Mouse (Mus musculus): Measurements from ENCODE around the gene Frmd8.

Gene Frmd8

GRCm38 (mm10) chr19:5837606-5838005 lies 37.5 kb downstream of the Frmd8 start:
- DNase-seq: no peak

GRCm38 (mm10) chr19:5836941-5837572 lies 38.0 kb downstream of the Frmd8 start:
- no peak for DNase-seq

GRCm38 (mm10) chr19:5835922-5836430 lies 39.1 kb downstream of the Frmd8 start:
- DNase-seq: no peak

- no peak for DNase-seq
These were observed 39.8 kb downstream of the Frmd8 start for GRCm38 (mm10) chr19:5835054-5835921.

GRCm38 (mm10) chr19:5834260-5834925 lies 40.7 kb downstream of the Frmd8 start:
- no peak for DNase-seq

GRCm38 (mm10) chr19:5833287-5834100 lies 41.6 kb downstream of the Frmd8 start:
- no peak for DNase-seq

GRCm38 (mm10) chr19:5832326-5832725 lies 42.7 kb downstream of the Frmd8 start:
- no peak for DNase-seq

GRCm38 (mm10) chr19:5831958-5832320 lies 43.1 kb downstream of the Frmd8 start:
- DNase-seq: no peak

GRCm38 (mm10) chr19:5831224-5831957 lies 43.7 kb downstream of the Frmd8 start:
- DNase-seq: no peak

GRCm38 (mm10) chr19:5830776-5831175 lies 44.3 kb downstream of the Frmd8 start:
- DNase-seq: no peak

GRCm38 (mm10) chr19:5829958-5830615 lies 45.0 kb downstream of the Frmd8 start:
- DNase-seq: no peak

- no peak for DNase-seq
These were observed 46.2 kb downstream of the Frmd8 start for GRCm38 (mm10) chr19:5828905-5829304.

GRCm38 (mm10) chr19:5828155-5828554 lies 46.9 kb downstream of the Frmd8 start:
- no peak for DNase-seq

- DNase-seq: no peak
These were observed 47.5 kb downstream of the Frmd8 start for GRCm38 (mm10) chr19:5827456-5828154.

GRCm38 (mm10) chr19:5827044-5827443 lies 48.0 kb downstream of the Frmd8 start:
- no peak for DNase-seq

- no peak for DNase-seq
These were observed 48.4 kb downstream of the Frmd8 start for GRCm38 (mm10) chr19:5826731-5827002.

- DNase-seq: no peak
These were observed 49.0 kb downstream of the Frmd8 start for GRCm38 (mm10) chr19:5825901-5826730.

- DNase-seq: no peak
These were observed 50.1 kb downstream of the Frmd8 start for GRCm38 (mm10) chr19:5824826-5825617.
